Mouse (Mus musculus): ENCODE data around the gene Vps36. TPM values are rescaled to one million over a fixed set of nuclear protein-coding genes. Genes with fewer than 3 reads are reported as not detected.

Gene Vps36
- 34.7 and 36.6 TPM in 2 replicates for polyA plus RNA-seq (2016; fragmentation: Nextera tagmentation; extraction: Ambion mirVana)

- Histone ChIP-seq H3K9ac (replicated peaks) (peak within 1 kb of the TSS; percentile 89), H3K4me2 (peak within 1 kb of the TSS; percentile 68), H3K4me1 (replicated peaks) (peaks cover 13% of the 10 kb centered on the region), H3K4me3 (replicated peaks) (peak within 1 kb of the TSS; percentile 76), H3K27me3 (no peaks in the 10 kb centered on the region), H3K9me3 (no peaks in the 10 kb centered on the region), H3K27ac (peak within 1 kb of the TSS; percentile 99), H3K36me3 (peaks cover 5% of the 10 kb centered on the region; the same call in 1 of the 2 replicates)
- under 1% methylated on average over 73 of the region's 73 CpGs for WGBS
- ATAC-seq (ENCODE audit: insufficient number of reproducible peaks, insufficient read depth, low FRiP score, low TSS enrichment, low read depth), result peak; percentile 94
Observed at GRCm38 (mm10) chr8:22192660-22193431, at the start of gene Vps36. Vps36 (plus strand) TSS chr8:22192809.

DNA sequence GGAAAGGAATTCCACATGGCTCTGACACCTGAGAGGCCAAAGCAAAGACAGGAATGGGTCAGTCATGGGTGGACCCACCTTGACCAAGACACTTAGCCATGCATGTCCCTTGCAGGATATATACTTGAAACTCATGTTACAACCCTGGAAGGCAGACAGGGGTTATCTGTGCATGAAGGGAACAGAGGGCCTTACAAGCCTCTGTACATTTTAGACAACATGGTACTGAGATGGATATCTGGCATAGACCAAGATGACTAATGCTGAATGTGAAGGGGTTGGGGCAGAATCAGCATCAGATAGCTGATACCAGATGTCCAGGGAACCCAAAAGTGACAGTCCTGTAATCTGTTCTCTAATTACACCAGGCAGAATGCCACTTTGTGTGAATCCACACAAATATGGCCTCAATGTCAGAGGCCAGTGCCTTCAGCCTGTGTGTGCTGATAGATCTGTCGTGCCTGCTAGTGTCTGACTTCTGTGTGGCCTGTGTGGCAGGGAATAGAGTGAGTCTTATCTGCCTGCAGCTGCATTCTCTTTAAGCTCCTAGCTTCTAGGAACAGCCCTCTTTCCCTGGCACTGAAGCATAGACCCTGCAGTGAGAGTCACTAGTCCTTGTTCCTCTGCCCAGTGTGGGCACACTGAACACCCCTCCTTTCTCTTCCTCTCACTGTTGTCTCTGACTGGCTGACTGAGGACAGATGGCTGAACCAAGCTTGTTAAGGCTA is 48.7 kb upstream of the Vps36 start:
- no peaks in the 10 kb centered on the region for H3K4me1 ChIP-seq (replicated peaks)
- WGBS, result 88% methylated on average over 1 of the region's 1 CpGs
- H3K4me3 ChIP-seq (replicated peaks), result no peak overlapping the region
- peaks cover 18% of the 10 kb centered on the region for H3K36me3 ChIP-seq
- ATAC-seq (ENCODE audit: insufficient number of reproducible peaks, insufficient read depth, low FRiP score, low TSS enrichment, low read depth), result no peak
- no peaks in the 10 kb centered on the region for H3K27me3 ChIP-seq
- H3K4me2 ChIP-seq, result no peak overlapping the region
- no peak overlapping the region for H3K27ac ChIP-seq
- H3K9ac ChIP-seq (replicated peaks), result no peak overlapping the region
- H3K9me3 ChIP-seq, result no peaks in the 10 kb centered on the region

DNA sequence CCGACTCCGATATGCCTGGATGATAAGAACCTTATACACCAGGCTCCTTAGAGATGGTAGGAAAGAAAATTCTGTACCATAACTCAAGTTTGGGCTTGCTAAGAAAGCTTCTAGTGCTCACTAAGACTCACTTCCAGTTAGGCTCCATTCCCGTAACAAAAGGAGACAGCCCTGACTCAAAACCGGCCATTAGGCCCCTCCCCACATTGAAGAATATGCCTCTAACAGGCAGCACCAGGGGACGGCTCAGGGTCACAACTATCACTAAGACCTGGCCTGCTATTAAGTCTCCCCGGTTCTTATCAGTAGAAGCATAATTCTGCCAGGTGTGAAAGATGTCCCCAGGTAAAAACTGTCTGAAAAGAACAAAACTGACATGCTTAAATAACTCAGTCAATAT is 46.8 kb upstream of the Vps36 start:
- no peak overlapping the region for H3K9ac ChIP-seq (replicated peaks)
- ATAC-seq (ENCODE audit: insufficient number of reproducible peaks, insufficient read depth, low FRiP score, low TSS enrichment, low read depth), result no peak
- 85% methylated on average over 6 of the region's 6 CpGs for WGBS
- no peaks in the 10 kb centered on the region for H3K9me3 ChIP-seq
- no peak overlapping the region for H3K4me3 ChIP-seq (replicated peaks)
- H3K27ac ChIP-seq, result no peak overlapping the region
- H3K36me3 ChIP-seq, result peaks cover 21% of the 10 kb centered on the region
- H3K4me1 ChIP-seq (replicated peaks), result no peaks in the 10 kb centered on the region
- H3K27me3 ChIP-seq, result no peaks in the 10 kb centered on the region
- no peak overlapping the region for H3K4me2 ChIP-seq

DNA sequence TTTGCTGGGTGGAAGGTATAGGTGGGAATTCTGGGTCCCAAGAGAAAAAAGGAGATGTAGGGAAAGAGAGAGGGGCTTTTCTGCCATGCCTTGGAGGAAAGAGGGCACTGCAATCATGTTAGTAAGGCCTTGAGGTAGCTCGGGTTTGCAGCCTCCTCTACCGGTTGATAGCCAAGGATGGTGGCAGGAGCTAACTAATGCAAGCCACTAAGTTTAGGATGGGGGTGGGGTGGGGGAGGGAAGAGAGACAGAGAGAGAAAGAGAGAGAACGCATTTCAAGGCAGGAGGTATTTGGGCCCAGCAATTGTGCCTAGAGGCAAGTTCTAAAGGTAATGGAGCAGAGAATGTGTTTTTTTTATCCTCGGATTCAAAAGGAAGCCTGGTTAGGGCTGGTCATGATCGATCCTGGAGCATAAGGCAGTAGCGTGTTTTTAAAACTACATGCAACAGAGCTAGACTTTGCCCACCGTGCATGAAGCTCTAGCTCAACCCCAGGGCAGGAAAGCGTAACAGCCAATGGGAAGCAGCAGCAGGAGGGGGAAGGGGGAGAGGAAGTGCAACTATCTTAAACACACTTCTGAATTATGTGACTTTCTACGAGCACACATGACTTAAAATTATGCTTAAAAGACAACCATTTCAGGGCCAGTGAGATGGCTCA is 44.8 kb upstream of the Vps36 start:
- H3K4me2 ChIP-seq, result no peak overlapping the region
- H3K4me1 ChIP-seq (replicated peaks), result no peaks in the 10 kb centered on the region
- WGBS, result 82% methylated on average over 9 of the region's 9 CpGs
- H3K9ac ChIP-seq (replicated peaks), result no peak overlapping the region
- ATAC-seq (ENCODE audit: insufficient number of reproducible peaks, insufficient read depth, low FRiP score, low TSS enrichment, low read depth), result no peak
- peaks cover 17% of the 10 kb centered on the region for H3K36me3 ChIP-seq
- H3K27me3 ChIP-seq, result no peaks in the 10 kb centered on the region
- no peak overlapping the region for H3K27ac ChIP-seq
- no peaks in the 10 kb centered on the region for H3K9me3 ChIP-seq
- no peak overlapping the region for H3K4me3 ChIP-seq (replicated peaks)

DNA sequence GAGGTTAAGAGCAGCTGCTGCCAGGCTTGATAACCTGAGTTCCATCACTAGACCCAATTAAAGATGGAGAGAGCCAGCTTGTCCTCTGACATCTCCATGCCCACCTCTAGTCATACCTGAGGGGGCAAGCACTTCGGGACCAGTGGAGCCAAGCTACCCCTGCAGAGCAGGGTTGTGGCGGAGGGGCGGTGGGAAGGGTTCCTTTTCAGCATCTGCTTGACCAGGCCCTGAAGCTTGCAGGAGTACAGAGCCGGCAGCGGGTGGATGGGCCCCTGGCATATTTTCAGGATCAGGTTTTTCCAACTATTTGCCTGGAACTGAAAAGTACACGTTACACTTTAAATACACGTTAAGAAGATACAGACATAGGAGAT is 44.3 kb upstream of the Vps36 start:
- H3K4me1 ChIP-seq (replicated peaks), result no peaks in the 10 kb centered on the region
- no peak overlapping the region for H3K27ac ChIP-seq
- H3K36me3 ChIP-seq, result peaks cover 15% of the 10 kb centered on the region
- no peaks in the 10 kb centered on the region for H3K27me3 ChIP-seq
- no peak overlapping the region for H3K4me3 ChIP-seq (replicated peaks)
- no peak overlapping the region for H3K4me2 ChIP-seq
- no peak overlapping the region for H3K9ac ChIP-seq (replicated peaks)
- no peaks in the 10 kb centered on the region for H3K9me3 ChIP-seq
- WGBS, result 89% methylated on average over 7 of the region's 7 CpGs
- no peak for ATAC-seq (ENCODE audit: insufficient number of reproducible peaks, insufficient read depth, low FRiP score, low TSS enrichment, low read depth)

DNA sequence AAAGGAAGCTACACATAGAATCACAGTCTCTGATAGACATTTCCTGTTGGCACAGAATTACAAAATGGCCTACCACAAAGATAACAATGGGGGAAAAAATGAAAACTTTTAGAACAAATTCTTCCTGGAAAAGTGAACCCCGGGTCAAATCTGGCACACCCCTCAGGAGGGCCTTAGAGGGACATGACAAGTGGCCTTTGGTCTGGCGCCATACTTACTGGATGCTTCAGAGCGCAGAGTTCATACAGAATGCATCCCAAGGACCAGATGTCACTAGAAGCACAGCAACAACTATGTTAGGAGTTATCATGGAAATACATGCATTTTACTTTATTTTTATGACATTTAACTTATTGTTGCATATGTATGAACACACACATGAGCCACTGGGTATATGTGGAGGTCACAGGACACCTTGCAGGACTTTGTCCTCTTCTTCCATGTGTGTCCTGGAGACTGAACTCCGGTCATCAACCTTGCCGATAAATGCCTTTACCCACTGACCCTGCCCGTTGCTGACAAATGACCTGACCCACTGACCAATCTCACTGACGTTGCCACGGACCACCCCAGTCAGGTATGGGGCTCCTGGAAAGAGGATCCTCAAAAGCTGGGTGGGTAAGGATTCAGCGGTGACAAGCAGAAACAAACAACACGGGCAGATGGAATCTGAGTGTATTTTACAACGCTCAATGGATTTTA is 42.8 kb upstream of the Vps36 start:
- H3K36me3 ChIP-seq, result peaks cover 11% of the 10 kb centered on the region
- no peaks in the 10 kb centered on the region for H3K4me1 ChIP-seq (replicated peaks)
- no peak for ATAC-seq (ENCODE audit: insufficient number of reproducible peaks, insufficient read depth, low FRiP score, low TSS enrichment, low read depth)
- H3K9me3 ChIP-seq, result no peaks in the 10 kb centered on the region
- no peak overlapping the region for H3K9ac ChIP-seq (replicated peaks)
- 94% methylated on average over 11 of the region's 11 CpGs for WGBS
- H3K4me2 ChIP-seq, result no peak overlapping the region
- H3K4me3 ChIP-seq (replicated peaks), result no peak overlapping the region
- H3K27me3 ChIP-seq, result no peaks in the 10 kb centered on the region
- H3K27ac ChIP-seq, result no peak overlapping the region

- Histone ChIP-seq H3K9ac (replicated peaks) (no peak overlapping the region), H3K4me2 (no peak overlapping the region), H3K27me3 (no peaks in the 10 kb centered on the region), H3K4me1 (replicated peaks) (no peaks in the 10 kb centered on the region), H3K27ac (no peak overlapping the region), H3K4me3 (replicated peaks) (no peak overlapping the region), H3K9me3 (no peaks in the 10 kb centered on the region), H3K36me3 (peaks cover 11% of the 10 kb centered on the region)
- no peak for ATAC-seq (ENCODE audit: insufficient number of reproducible peaks, insufficient read depth, low FRiP score, low TSS enrichment, low read depth)
- WGBS, result 87% methylated on average over 3 of the region's 3 CpGs
Observed at GRCm38 (mm10) chr8:22150345-22150663, 42.3 kb upstream of the Vps36 start.

DNA sequence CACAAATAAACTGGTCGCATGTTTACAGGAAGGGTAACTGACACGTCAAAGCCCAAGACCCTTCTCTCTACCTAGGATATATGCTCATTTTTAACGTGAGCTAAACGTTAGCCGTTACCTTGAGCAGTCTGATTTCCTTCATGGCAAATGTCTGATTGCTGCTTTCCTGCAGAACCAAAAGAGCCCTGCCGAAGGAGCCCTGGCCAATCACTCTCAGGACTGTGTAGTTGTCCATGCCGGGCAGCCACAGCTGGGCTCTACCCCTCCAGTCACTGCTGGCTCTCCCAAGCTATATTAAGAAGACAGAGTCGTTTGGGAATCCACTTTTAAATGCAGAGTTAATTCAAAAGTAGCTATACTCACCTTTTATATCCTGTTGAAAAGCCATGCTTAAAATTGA is 30.4 kb upstream of the Vps36 start:
- H3K27me3 ChIP-seq, result no peaks in the 10 kb centered on the region
- no peak overlapping the region for H3K4me3 ChIP-seq (replicated peaks)
- no peak for ATAC-seq (ENCODE audit: insufficient number of reproducible peaks, insufficient read depth, low FRiP score, low TSS enrichment, low read depth)
- no peak overlapping the region for H3K4me2 ChIP-seq
- peaks cover 11% of the 10 kb centered on the region for H3K4me1 ChIP-seq (replicated peaks)
- H3K9ac ChIP-seq (replicated peaks), result no peak overlapping the region
- no peaks in the 10 kb centered on the region for H3K9me3 ChIP-seq
- WGBS, result 78% methylated on average over 8 of the region's 8 CpGs
- no peak overlapping the region for H3K27ac ChIP-seq
- peaks cover 11% of the 10 kb centered on the region for H3K36me3 ChIP-seq

- H3K27ac ChIP-seq, result no peak overlapping the region
- H3K4me1 ChIP-seq (replicated peaks), result peaks cover 11% of the 10 kb centered on the region
- H3K4me3 ChIP-seq (replicated peaks), result no peak overlapping the region
- peaks cover 25% of the 10 kb centered on the region for H3K36me3 ChIP-seq
- H3K27me3 ChIP-seq, result no peaks in the 10 kb centered on the region
- no peaks in the 10 kb centered on the region for H3K9me3 ChIP-seq
- ATAC-seq (ENCODE audit: insufficient number of reproducible peaks, insufficient read depth, low FRiP score, low TSS enrichment, low read depth), result no peak
- 89% methylated on average over 10 of the region's 10 CpGs for WGBS
- no peak overlapping the region for H3K4me2 ChIP-seq
- no peak overlapping the region for H3K9ac ChIP-seq (replicated peaks)
Observed at GRCm38 (mm10) chr8:22164431-22164830, 28.2 kb upstream of the Vps36 start.

DNA sequence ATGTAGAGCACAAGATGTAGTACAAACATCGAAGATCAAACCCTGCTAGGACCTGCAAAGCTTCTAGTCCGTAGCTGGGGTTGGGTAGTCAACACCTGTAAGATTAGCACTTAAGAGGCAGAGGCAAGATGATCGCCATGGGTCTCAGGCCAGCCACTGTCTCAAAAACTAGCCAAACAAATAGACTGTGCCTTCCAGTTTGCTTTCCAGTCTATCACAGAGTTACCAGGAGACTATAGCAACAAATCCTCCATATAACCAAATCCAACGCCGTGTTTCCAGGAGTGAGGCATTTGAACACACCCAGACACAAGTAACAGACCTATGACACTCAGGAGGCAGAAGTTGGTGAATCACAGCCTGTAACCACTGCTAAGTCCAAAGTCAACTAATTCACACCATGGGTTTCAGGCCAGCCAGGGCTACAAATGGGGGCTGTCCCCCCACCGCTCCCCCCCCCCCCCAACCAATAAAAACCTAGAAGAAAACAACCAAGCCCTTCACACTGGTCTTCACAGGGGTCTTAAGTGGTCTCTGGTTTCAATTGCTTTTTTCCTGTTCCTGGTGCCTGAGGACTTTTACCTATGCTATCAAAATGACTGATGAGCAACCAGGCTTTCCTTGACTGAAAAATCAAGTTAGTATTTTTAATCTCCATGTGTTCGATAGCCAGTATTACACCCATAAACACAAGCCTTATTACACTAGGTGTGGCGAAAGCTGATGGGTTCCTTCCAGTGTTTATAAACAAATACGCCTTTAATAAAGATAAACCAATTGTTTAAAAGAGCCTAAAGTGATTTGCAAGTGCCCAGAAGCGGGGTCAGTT is 27.1 kb upstream of the Vps36 start:
- Histone ChIP-seq H3K4me2 (peak overlapping the region; percentile 57), H3K4me1 (replicated peaks) (peaks cover 11% of the 10 kb centered on the region), H3K27me3 (no peaks in the 10 kb centered on the region), H3K9ac (replicated peaks) (peak overlapping the region; percentile 66), H3K27ac (peak overlapping the region; percentile 86), H3K9me3 (no peaks in the 10 kb centered on the region), H3K36me3 (peaks cover 25% of the 10 kb centered on the region), H3K4me3 (replicated peaks) (peak overlapping the region; percentile 58)
- WGBS, result 45% methylated on average over 10 of the region's 10 CpGs
- ATAC-seq (ENCODE audit: insufficient number of reproducible peaks, insufficient read depth, low FRiP score, low TSS enrichment, low read depth), result peak; percentile 28; the same call in 1 of the 2 replicates

All from limb, embryonic 12.5 days (tissue).